Mouse (Mus musculus) spleen, postnatal 0 days (tissue): ENCODE results near the gene Hba-x. TPM values are rescaled to one million over a fixed set of nuclear protein-coding genes. Genes with fewer than 3 reads are reported as not detected.

Experiments used
- polyA plus RNA-seq: library from polyadenylated mRNA; unstranded; fragments of >200 nt; fragmentation: Nextera tagmentation; extraction: Ambion mirVana; gene quantifications from 2 replicates; pipeline ENCODE4 v1.2.1, GENCODE M21; 2015

Gene Hba-x
- 2.3 and 3.2 TPM in 2 replicates for polyA plus RNA-seq

DNA sequence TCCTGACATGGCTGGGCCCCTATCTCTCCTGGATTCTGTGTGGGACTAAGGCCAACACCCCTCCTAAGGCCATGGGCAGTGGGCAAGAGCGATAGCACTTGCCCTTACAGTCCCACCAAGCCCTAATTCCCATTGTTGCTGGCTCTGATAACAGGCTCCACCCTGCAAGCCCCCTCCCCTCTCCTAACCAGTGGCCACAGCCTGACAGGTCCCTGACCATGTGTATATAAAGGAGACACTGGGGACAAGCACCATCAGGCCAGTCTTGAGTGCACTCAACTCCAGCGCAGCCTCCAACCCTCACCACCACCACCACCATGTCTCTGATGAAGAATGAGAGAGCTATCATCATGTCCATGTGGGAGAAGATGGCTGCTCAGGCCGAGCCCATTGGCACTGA lies at the start of gene Hba-x:
Gene Hba-x (plus strand): TSS at position 54 of the 400 bp plus-strand sequence.

DNA sequence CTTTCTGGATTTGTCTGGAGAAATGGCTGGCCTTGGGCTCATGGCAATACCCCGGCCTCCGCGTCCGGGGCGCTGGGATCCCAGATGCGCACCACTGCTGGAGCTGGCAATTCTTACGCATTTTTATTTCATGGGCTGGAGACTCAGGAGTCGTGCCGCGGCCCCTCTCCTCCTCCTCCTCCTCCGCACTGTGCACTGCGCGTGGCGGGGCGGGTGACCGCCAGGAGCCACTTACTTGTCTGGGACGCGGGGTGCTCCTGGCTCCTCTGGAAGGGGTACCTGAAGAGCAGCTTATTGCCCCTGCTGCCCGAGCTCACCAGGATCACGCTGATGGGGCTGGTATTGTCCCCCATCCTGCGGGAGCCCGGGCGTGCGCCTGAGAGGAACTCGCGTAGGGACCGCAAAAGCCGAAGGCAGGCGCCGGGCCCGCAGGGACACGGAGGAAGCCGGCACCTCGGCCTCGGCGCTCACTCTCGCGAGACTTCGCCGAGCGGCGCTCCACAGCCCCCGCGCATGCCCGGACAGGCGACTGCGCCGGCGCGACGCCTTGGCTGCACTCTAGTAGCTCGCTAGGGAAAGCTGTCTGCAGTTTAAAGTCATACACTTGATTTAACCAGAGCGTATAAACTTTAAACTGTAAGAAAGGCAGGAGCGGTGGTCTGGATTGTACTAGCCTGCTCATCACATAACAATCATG lies 8.9 kb upstream of the Hba-x start, which contains the start of gene Nprl3:
Gene Nprl3 (minus strand): TSS at position 520 of the 697 bp plus-strand sequence.

DNA sequence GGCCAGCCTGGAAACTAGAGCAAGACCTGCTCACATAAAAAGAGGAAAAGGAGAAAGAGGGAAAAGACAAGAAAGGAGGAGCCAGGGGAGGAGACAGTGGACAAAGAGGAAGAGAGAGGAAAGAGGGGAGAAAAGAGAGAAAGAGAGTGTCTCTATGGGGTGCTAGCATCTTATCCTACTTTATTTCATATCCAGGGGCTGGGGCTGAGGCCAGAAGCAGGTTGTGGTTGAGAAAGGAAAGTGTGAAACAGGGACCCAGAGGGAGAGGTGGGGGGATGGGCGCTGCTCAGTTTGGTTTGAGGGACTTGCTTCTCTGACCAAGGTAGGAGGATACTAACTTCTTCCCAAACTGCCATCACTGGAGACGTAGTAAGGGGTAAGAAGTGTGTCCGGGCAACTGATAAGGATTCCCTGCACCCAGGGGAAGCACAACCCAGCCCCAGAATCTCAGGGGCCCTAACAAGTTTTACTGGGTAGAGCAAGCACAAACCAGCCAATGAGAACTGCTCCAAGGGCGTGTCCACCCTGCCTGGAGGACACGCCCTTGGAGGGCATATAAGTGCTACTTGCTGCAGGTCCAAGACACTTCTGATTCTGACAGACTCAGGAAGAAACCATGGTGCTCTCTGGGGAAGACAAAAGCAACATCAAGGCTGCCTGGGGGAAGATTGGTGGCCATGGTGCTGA lies 7.0 kb downstream of the Hba-x start, which contains the start of gene Hba-a1:
Gene Hba-a1 (plus strand): TSS at position 421 of the 687 bp plus-strand sequence.

DNA sequence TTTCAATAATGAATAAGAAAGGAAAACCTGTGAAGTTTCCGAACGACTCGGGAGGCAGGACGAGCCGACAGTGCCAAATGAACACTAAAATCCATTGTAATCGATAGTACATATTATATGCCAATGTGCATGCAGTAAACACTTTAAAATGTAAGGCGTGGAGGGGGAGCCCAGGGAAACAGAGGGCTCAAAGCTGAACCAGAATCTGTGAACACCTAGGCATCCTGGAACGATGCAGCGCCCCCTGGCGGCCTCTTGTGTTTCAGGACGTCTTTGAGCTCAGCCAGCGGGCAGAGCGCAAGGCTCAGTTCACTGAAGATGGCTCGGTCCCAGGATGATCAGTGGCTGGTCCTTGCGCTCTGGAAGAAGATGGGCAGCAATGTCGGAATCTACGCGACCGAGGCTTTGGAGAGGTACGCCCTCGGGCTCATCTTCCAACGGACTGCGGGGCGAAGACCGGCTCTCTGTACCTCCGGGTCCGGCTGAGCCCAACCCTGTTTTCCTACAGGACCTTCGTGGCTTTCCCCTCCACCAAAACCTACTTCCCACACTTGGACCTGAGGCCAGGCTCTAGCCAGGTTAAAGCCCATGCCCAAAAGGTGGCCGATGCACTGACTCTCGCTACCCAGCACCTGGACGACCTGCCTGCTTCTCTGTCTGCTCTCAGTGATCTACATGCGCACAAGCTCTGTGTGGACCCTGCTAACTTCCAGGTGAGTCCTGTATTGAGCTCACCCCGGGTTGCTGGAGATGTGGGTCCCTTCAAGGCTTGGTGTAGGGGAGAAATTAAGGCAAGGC lies 10.7 kb downstream of the Hba-x start, which contains the start of gene Hbq1b:
Gene Hbq1b (plus strand): TSS at position 271 of the 798 bp plus-strand sequence.

DNA sequence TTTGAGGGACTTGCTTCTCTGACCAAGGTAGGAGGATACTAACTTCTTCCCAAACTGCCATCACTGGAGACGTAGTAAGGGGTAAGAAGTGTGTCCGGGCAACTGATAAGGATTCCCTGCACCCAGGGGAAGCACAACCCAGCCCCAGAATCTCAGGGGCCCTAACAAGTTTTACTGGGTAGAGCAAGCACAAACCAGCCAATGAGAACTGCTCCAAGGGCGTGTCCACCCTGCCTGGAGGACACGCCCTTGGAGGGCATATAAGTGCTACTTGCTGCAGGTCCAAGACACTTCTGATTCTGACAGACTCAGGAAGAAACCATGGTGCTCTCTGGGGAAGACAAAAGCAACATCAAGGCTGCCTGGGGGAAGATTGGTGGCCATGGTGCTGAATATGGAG lies 20.0 kb downstream of the Hba-x start, which contains the start of gene Hba-a2:
Gene Hba-a2 (plus strand): TSS at position 287 of the 400 bp plus-strand sequence.

DNA sequence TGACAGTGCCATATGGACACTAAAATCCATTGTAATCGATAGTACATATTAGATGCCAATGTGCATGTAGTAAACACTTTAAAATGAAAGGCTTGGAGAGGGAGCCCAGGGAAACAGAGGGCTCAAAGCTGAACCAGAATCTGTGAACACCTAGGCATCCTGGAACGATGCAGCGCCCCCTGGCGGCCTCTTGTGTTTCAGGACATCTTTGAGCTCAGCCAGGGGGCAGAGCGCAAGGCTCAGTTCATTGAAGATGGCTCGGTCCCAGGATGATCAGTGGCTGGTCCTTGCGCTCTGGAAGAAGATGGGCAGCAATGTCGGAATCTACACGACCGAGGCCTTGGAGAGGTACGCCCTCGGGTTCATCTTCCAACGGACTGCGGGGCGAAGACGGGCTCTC lies 23.7 kb downstream of the Hba-x start, which contains the start of gene Hbq1a:
Gene Hbq1a (plus strand): TSS at position 205 of the 400 bp plus-strand sequence.

Other genes starting within 250 kb of the Hba-x start
- gene Il9r, start 76.1 kb upstream of the Hba-x start, polyA plus RNA-seq: 0.14 and 0.19 TPM in 2 replicates
- gene Snrnp25, start 71.0 kb upstream of the Hba-x start, polyA plus RNA-seq: 66.6 and 73.4 TPM in 2 replicates
- gene Rhbdf1, start 54.1 kb upstream of the Hba-x start, polyA plus RNA-seq: 8.4 and 10.8 TPM in 2 replicates
- 24.9 and 25.2 TPM in 2 replicates for gene Mpg, start 49.9 kb upstream of the Hba-x start, polyA plus RNA-seq
- gene Nprl3, start 8.7 kb upstream of the Hba-x start, polyA plus RNA-seq: 47.1 and 51.0 TPM in 2 replicates
- 58,889 and 63,294 TPM in 2 replicates for gene Hba-a1, start 7.1 kb downstream of the Hba-x start, polyA plus RNA-seq
- 127 and 136 TPM in 2 replicates for gene Hbq1b, start 10.6 kb downstream of the Hba-x start, polyA plus RNA-seq
- gene Hba-a2, start 20.1 kb downstream of the Hba-x start, polyA plus RNA-seq: 115,361 and 124,822 TPM in 2 replicates
- 5.9 and 6.7 TPM in 2 replicates for gene Hbq1a, start 23.7 kb downstream of the Hba-x start, polyA plus RNA-seq
- 4.3 and 6.0 TPM in 2 replicates for gene Sh3pxd2b, start 71.4 kb downstream of the Hba-x start, polyA plus RNA-seq
- gene Ubtd2, start 179.0 kb downstream of the Hba-x start, polyA plus RNA-seq: 8.6 and 10.3 TPM in 2 replicates